14 mouse cellular contexts compared by ENCODE assay signal in genomic region chr2:79602306-79602705, GRCm38 (mm10). TPM values are rescaled to one million over a fixed set of nuclear protein-coding genes. Genes with fewer than 3 reads are reported as not detected.
DNase-seq lines count a peak whose midpoint lies in the region; ATAC-seq and TF ChIP-seq lines count a peak whose summit lies in the region.
"Had no signal": no experiment of that assay in that cellular context is flagged by ENCODE, and none has a peak within 500 bp of the region (broad histone marks: within the 10 kb centered on the region; RNA-seq: fewer than 3 reads in every experiment).

No protein-coding gene starts in this region.

- WGBS in embryonic facial prominence, embryonic 14.5 days, result 63% methylated on average over 6 of the region's 6 CpGs
- 85% methylated on average over 6 of the region's 6 CpGs for WGBS in embryonic facial prominence, embryonic 10.5 days

- no peak overlapping the region for H3K4me2 ChIP-seq in embryonic facial prominence, embryonic 14.5 days (ENCODE audit: low read depth, low read length)
- H3K4me2 ChIP-seq: embryonic facial prominence, embryonic 12.5 days; limb, embryonic 12.5 days; liver, embryonic 15.5 days; midbrain, embryonic 12.5 days had no signal

- DNase-seq in embryonic facial prominence, embryonic 14.5 days (ENCODE audit: low spot score), result no peak
- no peak for DNase-seq in embryonic facial prominence, embryonic 10.5 days (ENCODE audit: low spot score)
- peak; percentile 13 for DNase-seq in kidney, adult 18-20 months
- DNase-seq in kidney, adult 11 months, result no peak
- peak; percentile 7 for DNase-seq in brain, embryonic 14.5 days (ENCODE audit: low read depth)
- peak; percentile 21 for DNase-seq in kidney, postnatal 10 days
- DNase-seq in embryo, embryonic 9.5 days (ENCODE audit: extremely low spot score), result no peak
- DNase-seq in gastrocnemius, adult 2 months, result no peak

- intact Hi-C loops in gastrocnemius, adult 2 months (cut with DNase I), result no loop called here

- no peak for TF ChIP-seq POLR2A in brain, embryonic 14.5 days (IDR thresholded peaks at IDR 0.05; ENCODE audit: borderline replicate concordance, extremely low read depth, insufficient read depth, insufficient read length, poor library complexity, severe bottlenecking)

- H3K27ac ChIP-seq in embryonic facial prominence, embryonic 14.5 days (replicated peaks; ENCODE audit: low read depth, low read length), result 0 out of 2 replicates have a peak overlapping the region, but pooled peaks have one; percentile 33
- H3K27ac ChIP-seq in embryonic facial prominence, embryonic 10.5 days (replicated peaks), result no peak overlapping the region
- H3K27ac ChIP-seq in gastrocnemius, adult 2 months, result no peak overlapping the region
- H3K27ac ChIP-seq: embryonic facial prominence, embryonic 12.5 days; limb, embryonic 12.5 days; liver, embryonic 15.5 days; macrophage; midbrain, embryonic 12.5 days had no signal

- H3K4me3 ChIP-seq in embryonic facial prominence, embryonic 14.5 days (ENCODE audit: low read depth, low read length), result no peak overlapping the region
- H3K4me3 ChIP-seq in embryonic facial prominence, embryonic 10.5 days, result no peak overlapping the region
- no peak overlapping the region for H3K4me3 ChIP-seq in gastrocnemius, adult 2 months
- H3K4me3 ChIP-seq: embryonic facial prominence, embryonic 12.5 days; limb, embryonic 12.5 days; liver, embryonic 15.5 days; midbrain, embryonic 12.5 days had no signal

- H3K4me1 ChIP-seq in embryonic facial prominence, embryonic 14.5 days (ENCODE audit: control insufficient read depth, insufficient read depth, low read length), result peaks cover 17% of the 10 kb centered on the region
- H3K4me1 ChIP-seq in embryonic facial prominence, embryonic 10.5 days, result peaks cover 6% of the 10 kb centered on the region; the same call in 1 of the 2 replicates
- H3K4me1 ChIP-seq: embryonic facial prominence, embryonic 12.5 days; limb, embryonic 12.5 days; liver, embryonic 15.5 days; midbrain, embryonic 12.5 days had no signal

- no peak overlapping the region for H3K9ac ChIP-seq in embryonic facial prominence, embryonic 14.5 days (ENCODE audit: low read depth, low read length)
- H3K9ac ChIP-seq: embryonic facial prominence, embryonic 12.5 days; limb, embryonic 12.5 days; liver, embryonic 15.5 days; midbrain, embryonic 12.5 days had no signal

- no peak for TF ChIP-seq CTCF in brain, embryonic 14.5 days (IDR thresholded peaks at IDR 0.05; ENCODE audit: borderline replicate concordance, extremely low read depth, insufficient read depth, insufficient read length)
- no peak for TF ChIP-seq CTCF in gastrocnemius, adult 2 months (IDR thresholded peaks at IDR 0.05)

- no peaks in the 10 kb centered on the region for H3K36me3 ChIP-seq in embryonic facial prominence, embryonic 14.5 days (ENCODE audit: control insufficient read depth, insufficient read depth, low read length)
- H3K36me3 ChIP-seq in embryonic facial prominence, embryonic 10.5 days (replicated peaks), result no peaks in the 10 kb centered on the region
- H3K36me3 ChIP-seq: embryonic facial prominence, embryonic 12.5 days; limb, embryonic 12.5 days; liver, embryonic 15.5 days; midbrain, embryonic 12.5 days had no signal

- H3K27me3 ChIP-seq in embryonic facial prominence, embryonic 14.5 days (replicated peaks; ENCODE audit: control insufficient read depth, insufficient read depth, low read length), result no peaks in the 10 kb centered on the region
- no peaks in the 10 kb centered on the region for H3K27me3 ChIP-seq in embryonic facial prominence, embryonic 10.5 days (replicated peaks; ENCODE audit: low read depth, poor library complexity, severe bottlenecking)
- H3K27me3 ChIP-seq: CH12.LX; embryonic facial prominence, embryonic 12.5 days; limb, embryonic 12.5 days; liver, embryonic 15.5 days; midbrain, embryonic 12.5 days had no signal

- H3K9me3 ChIP-seq in embryonic facial prominence, embryonic 14.5 days (ENCODE audit: control insufficient read depth, low read length), result no peaks in the 10 kb centered on the region
- no peaks in the 10 kb centered on the region for H3K9me3 ChIP-seq in embryonic facial prominence, embryonic 10.5 days
- H3K9me3 ChIP-seq: embryonic facial prominence, embryonic 12.5 days; limb, embryonic 12.5 days; liver, embryonic 15.5 days; midbrain, embryonic 12.5 days had no signal

- ATAC-seq in embryonic facial prominence, embryonic 14.5 days (ENCODE audit: low read depth), result no peak

RNA-seq across cellular contexts. Expression of gene Itprid2, which starts 32.8 kb away (rescaled TPM):
- polyA plus RNA-seq in embryonic facial prominence, embryonic 14.5 days (2014; fragmentation: Nextera tagmentation; extraction: Ambion mirVana), result 16.6 and 17.5 TPM in 2 replicates
- polyA plus RNA-seq in embryonic facial prominence, embryonic 10.5 days (2016; fragmentation: Nextera tagmentation; extraction: Ambion mirVana), result 6.1 and 6.6 TPM in 2 replicates
- polyA plus RNA-seq in brain, embryonic 14.5 days (2012; rRNA removed), result 2.6 and 6.6 TPM in 2 replicates
- 10 to 100 TPM; 14.6 to 17.5 TPM for total RNA-seq in gastrocnemius, adult 2 months (2021)

Comparison
In these comparisons a context has a peak if more than half of its experiments do, and no peak if none do; other contexts are left out.
1. DNase-seq: peak in kidney, adult 18-20 months (single experiment), brain, embryonic 14.5 days (single experiment) and kidney, postnatal 10 days (single experiment); none in embryonic facial prominence, embryonic 14.5 days (single experiment), embryonic facial prominence, embryonic 10.5 days (single experiment), kidney, adult 11 months (single experiment), embryo, embryonic 9.5 days (single experiment) and gastrocnemius, adult 2 months (single experiment).